ENCODE assay signal across 10 mouse cellular contexts in the genomic region with DNA sequence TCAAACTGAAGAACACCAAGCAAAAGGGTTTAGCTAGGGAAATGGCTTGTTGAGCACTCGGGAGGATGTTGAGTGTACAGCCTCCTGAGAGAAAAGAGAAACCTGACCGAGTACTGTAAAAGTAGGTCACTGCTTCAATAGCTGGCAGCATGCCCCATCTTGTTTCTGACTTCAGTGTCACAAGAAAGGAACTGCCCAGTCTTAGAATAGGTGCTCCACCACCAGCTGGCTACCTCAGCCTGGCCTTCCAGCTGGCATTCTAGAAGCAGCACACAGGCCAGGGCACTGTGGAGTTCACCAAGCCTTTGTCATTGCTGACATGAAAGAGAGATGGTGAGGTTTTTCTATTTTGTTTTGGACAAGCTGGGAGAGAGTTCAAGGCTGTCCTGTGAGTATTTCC.
A peak's percentile ranks its signal among the peaks of the same experiment; 100 is the strongest.
DNase-seq lines count a peak whose midpoint lies in the region; ATAC-seq and TF ChIP-seq lines count a peak whose summit lies in the region.
"Had no signal": no experiment of that assay in that cellular context is flagged by ENCODE, and none has a peak within 500 bp of the region (broad histone marks: within the 10 kb centered on the region; RNA-seq: fewer than 3 reads in every experiment).

No protein-coding gene starts in this region.

- H3K9ac ChIP-seq in liver, adult 2 months (ENCODE audit: low read depth, low read length) = no peak overlapping the region
- H3K9ac ChIP-seq in liver, postnatal 0 days (replicated peaks) = no peak overlapping the region
- H3K9ac ChIP-seq: limb, embryonic 12.5 days had no signal

- peak; percentile 65 for DNase-seq in liver, adult 2 months (ENCODE audit: extremely low read depth, low read depth, low spot score)
- no peak for DNase-seq in liver, postnatal 0 days
- peak; percentile 53 for DNase-seq in brain, embryonic 14.5 days (ENCODE audit: low read depth)
- peak; percentile 83 for DNase-seq in gastrocnemius, adult 2 months
- peak; percentile 54 to 58 for DNase-seq in layer of hippocampus, adult 8-10 months (ENCODE audit: low spot score in 2 of 2)
- DNase-seq in right cerebral cortex, adult 2 months (ENCODE audit: low spot score in 2 of 2) = peak; percentile 35 to 57
- DNase-seq in spleen, postnatal 14 days (ENCODE audit: low spot score in 2 of 2) = no peak

- no peak for TF ChIP-seq POLR2A in liver, adult 2 months (IDR thresholded peaks at IDR 0.05; ENCODE audit: extremely low read depth, insufficient read depth, low read length)
- no peak for TF ChIP-seq POLR2A in brain, embryonic 14.5 days (IDR thresholded peaks at IDR 0.05; ENCODE audit: borderline replicate concordance, extremely low read depth, insufficient read depth, insufficient read length, poor library complexity, severe bottlenecking)

- H3K79me2 ChIP-seq in liver, adult 2 months (ENCODE audit: control insufficient read depth, insufficient read depth, low read length) = peaks cover 11% of the 10 kb centered on the region; the same call in 1 of the 2 replicates

- no peak overlapping the region for H3K4me2 ChIP-seq in liver, postnatal 0 days (ENCODE audit: low read depth, low read length)
- H3K4me2 ChIP-seq: limb, embryonic 12.5 days had no signal

- no peak overlapping the region for H3K4me3 ChIP-seq in liver, adult 2 months (ENCODE audit: insufficient read depth, low read depth, low read length)
- no peak overlapping the region for H3K4me3 ChIP-seq in liver, postnatal 0 days (ENCODE audit: low read depth, low read length)
- H3K4me3 ChIP-seq in gastrocnemius, adult 2 months = peak overlapping the region; percentile 7
- H3K4me3 ChIP-seq: erythroblast, embryonic 14.5 days; limb, embryonic 12.5 days had no signal

- H3K4me1 ChIP-seq in liver, adult 2 months (ENCODE audit: control insufficient read depth, insufficient read depth, low read length) = peaks cover 14% of the 10 kb centered on the region
- peaks cover 11% of the 10 kb centered on the region for H3K4me1 ChIP-seq in liver, postnatal 0 days (ENCODE audit: insufficient read depth)
- H3K4me1 ChIP-seq: limb, embryonic 12.5 days had no signal

- peaks cover 3% of the 10 kb centered on the region; the same call in 1 of the 2 replicates for H3K36me3 ChIP-seq in liver, adult 2 months (ENCODE audit: control insufficient read depth, insufficient read depth, low read length)
- no peaks in the 10 kb centered on the region for H3K36me3 ChIP-seq in liver, postnatal 0 days (replicated peaks; ENCODE audit: insufficient read depth, low read length)
- H3K36me3 ChIP-seq: limb, embryonic 12.5 days had no signal

- no peaks in the 10 kb centered on the region for H3K27me3 ChIP-seq in liver, adult 2 months (ENCODE audit: control insufficient read depth, insufficient read depth, low read length)
- no peaks in the 10 kb centered on the region for H3K27me3 ChIP-seq in liver, postnatal 0 days (ENCODE audit: insufficient read depth, low read length)
- H3K27me3 ChIP-seq: limb, embryonic 12.5 days had no signal

- intact Hi-C loops in gastrocnemius, adult 2 months (cut with DNase I) = no loop called here

- no peak for TF ChIP-seq CTCF in liver, adult 2 months (IDR thresholded peaks at IDR 0.05; ENCODE audit: low read depth, low read length)
- TF ChIP-seq CTCF in liver, postnatal 0 days (IDR thresholded peaks at IDR 0.05; ENCODE audit: low read depth) = no peak
- no peak for TF ChIP-seq CTCF in brain, embryonic 14.5 days (IDR thresholded peaks at IDR 0.05; ENCODE audit: borderline replicate concordance, extremely low read depth, insufficient read depth, insufficient read length)
- no peak for TF ChIP-seq CTCF in gastrocnemius, adult 2 months (IDR thresholded peaks at IDR 0.05)

- WGBS in liver, adult 2 months = 15% methylated on average over 2 of the region's 2 CpGs
- 56% methylated on average over 2 of the region's 2 CpGs for WGBS in liver, postnatal 0 days (ENCODE audit: insufficient replicate concordance)

- H3K9me3 ChIP-seq in liver, postnatal 0 days (ENCODE audit: low read length) = no peaks in the 10 kb centered on the region
- H3K9me3 ChIP-seq: limb, embryonic 12.5 days had no signal

- peak overlapping the region; percentile 20 for H3K27ac ChIP-seq in liver, adult 2 months (replicated peaks; ENCODE audit: insufficient read depth, low read depth, low read length)
- no peak overlapping the region for H3K27ac ChIP-seq in liver, postnatal 0 days (ENCODE audit: low read depth)
- H3K27ac ChIP-seq in gastrocnemius, adult 2 months = peak overlapping the region; percentile 84
- H3K27ac ChIP-seq: limb, embryonic 12.5 days had no signal

- ATAC-seq in liver, postnatal 0 days = no peak
- no peak for ATAC-seq in megakaryocyte, adult 5-6 weeks (ENCODE audit: poor library complexity, severe bottlenecking)

- TF ChIP-seq EP300 in liver, postnatal 0 days (IDR thresholded peaks at IDR 0.05; ENCODE audit: low read depth) = no peak

Comparison
In these comparisons a context has a peak if more than half of its experiments do, and no peak if none do; other contexts are left out.
1. DNase-seq: peak in liver, adult 2 months (single experiment), brain, embryonic 14.5 days (single experiment), gastrocnemius, adult 2 months (single experiment), layer of hippocampus, adult 8-10 months (2 of 2) and right cerebral cortex, adult 2 months (2 of 2); none in liver, postnatal 0 days (single experiment) and spleen, postnatal 14 days (0 of 2).